Mouse (Mus musculus) embryo, embryonic 11 days (tissue): Measurements from ENCODE around the gene Napsa.

Experiments
- DNase-seq: peaks from one replicate; pipeline ENCODE4 v3.0.0-alpha.2; 2015

Napsa gene

DNA sequence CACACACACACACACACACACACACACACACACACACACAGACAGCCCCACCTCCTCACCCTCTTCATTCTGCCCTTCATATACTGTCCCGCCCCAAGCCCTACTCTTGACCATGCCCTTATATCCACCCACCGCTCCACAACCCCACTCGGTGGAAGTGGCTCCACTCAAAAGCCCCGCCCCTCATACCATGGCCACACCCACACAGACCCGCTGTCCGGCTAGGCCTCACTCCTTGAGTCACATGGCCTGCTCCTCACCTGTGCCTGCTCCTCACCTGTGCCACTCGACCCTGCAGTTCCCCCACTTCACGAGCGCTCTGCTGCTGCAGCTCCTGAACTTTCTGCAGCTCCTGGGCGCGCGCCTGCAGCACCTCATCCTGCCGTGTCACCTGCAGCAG lies 58.3 kb downstream of the Napsa start:
- DNase-seq = no peak

DNA sequence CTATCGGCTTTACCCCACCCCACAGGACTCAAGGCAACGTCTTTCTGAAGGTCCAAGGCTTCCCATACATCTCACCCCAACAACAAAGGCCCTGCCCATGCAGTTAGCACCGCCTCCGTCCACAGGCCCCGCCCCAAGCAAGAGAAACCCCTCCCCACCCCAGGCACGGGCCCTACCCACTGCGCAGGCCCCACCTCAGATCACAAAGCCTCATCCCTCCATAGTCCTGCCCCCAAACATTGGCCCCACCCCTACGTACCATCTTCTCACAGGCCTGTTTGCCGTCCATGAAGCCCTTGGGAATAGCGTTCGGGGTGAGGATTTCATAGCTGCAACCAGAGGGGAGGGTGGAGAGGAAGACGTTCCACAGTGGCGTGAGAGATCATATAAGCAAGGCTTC lies 60.5 kb downstream of the Napsa start:
- DNase-seq = no peak

DNA sequence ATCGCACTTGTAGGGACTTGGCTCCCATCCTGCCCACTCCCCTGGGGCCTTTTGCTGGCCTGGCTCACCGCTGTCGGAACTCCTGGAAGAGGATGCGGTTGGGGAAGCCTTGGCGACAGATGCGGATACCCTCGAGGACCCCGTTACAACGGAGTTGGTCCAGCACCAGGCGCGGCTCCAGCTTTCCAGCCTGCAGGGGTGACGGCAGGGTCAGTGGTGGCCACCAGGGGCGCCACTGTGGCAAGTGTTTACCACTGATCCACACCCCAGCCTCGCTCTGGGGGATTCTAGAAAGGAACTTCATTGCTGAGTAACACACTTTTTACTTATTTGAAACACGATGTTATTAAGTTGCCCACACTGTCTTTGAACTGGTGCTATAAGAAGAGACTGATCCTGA lies 61.2 kb downstream of the Napsa start:
- DNase-seq = peak; percentile 48
